Comparison of ENCODE assay signal across 9 mouse cellular contexts in genomic region chr2:158722991-158723551, GRCm38 (mm10). TPM values are rescaled to one million over a fixed set of nuclear protein-coding genes. Genes with fewer than 3 reads are reported as not detected.
DNase-seq lines count a peak whose midpoint lies in the region; ATAC-seq and TF ChIP-seq lines count a peak whose summit lies in the region.
"Had no signal": no experiment of that assay in that cellular context is flagged by ENCODE, and none has a peak within 500 bp of the region (broad histone marks: within the 10 kb centered on the region; RNA-seq: fewer than 3 reads in every experiment).

No protein-coding gene starts in this region.

- peak; percentile 16; the same call in 1 of the 2 replicates for ATAC-seq in heart, postnatal 0 days (ENCODE audit: insufficient read depth, low read depth)
- ATAC-seq in intestine, embryonic 16.5 days = no peak

- H3K4me2 ChIP-seq in heart, postnatal 0 days (ENCODE audit: low read depth, low read length) = peak overlapping the region; percentile 19; the same call in 1 of the 2 replicates
- no peak overlapping the region for H3K4me2 ChIP-seq in intestine, embryonic 16.5 days (ENCODE audit: low read depth, low read length)
- H3K4me2 ChIP-seq: embryonic facial prominence, embryonic 12.5 days had no signal

- 9% methylated on average over 6 of the region's 6 CpGs for WGBS in heart, postnatal 0 days
- 25% methylated on average over 6 of the region's 6 CpGs for WGBS in intestine, embryonic 16.5 days

- peak overlapping the region; percentile 66; the same call in 1 of the 2 replicates for H3K27ac ChIP-seq in heart, postnatal 0 days (ENCODE audit: low read depth)
- H3K27ac ChIP-seq in intestine, embryonic 16.5 days (ENCODE audit: low read length) = no peak overlapping the region
- H3K27ac ChIP-seq: embryonic facial prominence, embryonic 12.5 days had no signal

- no peak overlapping the region for H3K9ac ChIP-seq in heart, postnatal 0 days (replicated peaks; ENCODE audit: low read depth, low read length)
- no peak overlapping the region for H3K9ac ChIP-seq in intestine, embryonic 16.5 days (ENCODE audit: low read depth, low read length)
- H3K9ac ChIP-seq: embryonic facial prominence, embryonic 12.5 days had no signal

- H3K4me1 ChIP-seq in heart, postnatal 0 days (ENCODE audit: control insufficient read depth, insufficient read depth) = peaks cover 5% of the 10 kb centered on the region; the same call in 1 of the 2 replicates
- no peaks in the 10 kb centered on the region for H3K4me1 ChIP-seq in intestine, embryonic 16.5 days (ENCODE audit: control insufficient read depth, insufficient read depth, low read length)
- H3K4me1 ChIP-seq: embryonic facial prominence, embryonic 12.5 days had no signal

- no peak overlapping the region for H3K4me3 ChIP-seq in heart, postnatal 0 days (ENCODE audit: low read depth, low read length)
- H3K4me3 ChIP-seq in intestine, embryonic 16.5 days (ENCODE audit: low read length) = no peak overlapping the region
- H3K4me3 ChIP-seq: embryonic facial prominence, embryonic 12.5 days had no signal

- H3K36me3 ChIP-seq in heart, postnatal 0 days (replicated peaks; ENCODE audit: control insufficient read depth, insufficient read depth, low read length) = no peaks in the 10 kb centered on the region
- H3K36me3 ChIP-seq in intestine, embryonic 16.5 days (ENCODE audit: control insufficient read depth, insufficient read depth, low read length) = no peaks in the 10 kb centered on the region
- H3K36me3 ChIP-seq: embryonic facial prominence, embryonic 12.5 days had no signal

- intact Hi-C loops in left cerebral cortex, postnatal 4 days (cut with DNase I) = no loop called here

- no peak for TF ChIP-seq EP300 in heart, postnatal 0 days (IDR thresholded peaks at IDR 0.05; ENCODE audit: low read depth)

- H3K9me3 ChIP-seq in heart, postnatal 0 days (replicated peaks; ENCODE audit: control insufficient read depth, low read length) = no peaks in the 10 kb centered on the region
- H3K9me3 ChIP-seq in intestine, embryonic 16.5 days (ENCODE audit: control insufficient read depth, low read length) = no peaks in the 10 kb centered on the region
- H3K9me3 ChIP-seq: embryonic facial prominence, embryonic 12.5 days had no signal

- DNase-seq in embryo, embryonic 11 days = peak; percentile 13
- no peak for DNase-seq in embryo, embryonic 10 days (ENCODE audit: low spot score)
- peak; percentile 55 for DNase-seq in left cerebral cortex, adult 11 months (ENCODE audit: low spot score)
- DNase-seq in left cerebral cortex, postnatal 4 days = no peak
- no peak for DNase-seq in heart, postnatal 0 days (ENCODE audit: low spot score)
- DNase-seq in natural killer cell, adult 2 months (ENCODE audit: low spot score in 2 of 2) = peak; percentile 70 to 71
- DNase-seq in cerebellum, adult 18-20 months = no peak

- no peak for TF ChIP-seq CTCF in heart, postnatal 0 days (IDR thresholded peaks at IDR 0.05; ENCODE audit: low read depth)

- no peaks in the 10 kb centered on the region for H3K27me3 ChIP-seq in heart, postnatal 0 days (ENCODE audit: control insufficient read depth, insufficient read depth, low read length)
- H3K27me3 ChIP-seq in intestine, embryonic 16.5 days (replicated peaks; ENCODE audit: control insufficient read depth, insufficient read depth, low read length) = no peaks in the 10 kb centered on the region
- H3K27me3 ChIP-seq: embryonic facial prominence, embryonic 12.5 days had no signal

RNA-seq across cellular contexts. Expression of gene Fam83d, which starts 44.8 kb away (rescaled TPM):
- 1 to 10 TPM; 2.7 to 3.3 TPM for total RNA-seq in left cerebral cortex, postnatal 4 days (2021)
- total RNA-seq in heart, postnatal 0 days (2014; rRNA removed; ENCODE audit: low replicate concordance) = 37.7 and 75.5 TPM in 2 replicates
- 18.6 and 19.3 TPM in 2 replicates for polyA plus RNA-seq in heart, postnatal 0 days (2015; fragmentation: Nextera tagmentation; extraction: Ambion mirVana)
- 39.7 and 45.0 TPM in 2 replicates for polyA plus RNA-seq in intestine, embryonic 16.5 days (2015; fragmentation: Nextera tagmentation; extraction: Ambion mirVana)

RNA-seq across cellular contexts. Expression of gene Ppp1r16b, which starts 57.9 kb away (rescaled TPM):
- total RNA-seq in left cerebral cortex, postnatal 4 days (2021) = 10 to 100 TPM; 50.2 to 51.0 TPM
- total RNA-seq in heart, postnatal 0 days (2014; rRNA removed; ENCODE audit: low replicate concordance) = 3.7 and 9.1 TPM in 2 replicates
- polyA plus RNA-seq in heart, postnatal 0 days (2015; fragmentation: Nextera tagmentation; extraction: Ambion mirVana) = 5.0 and 5.1 TPM in 2 replicates
- 3.5 and 4.0 TPM in 2 replicates for polyA plus RNA-seq in intestine, embryonic 16.5 days (2015; fragmentation: Nextera tagmentation; extraction: Ambion mirVana)

Comparison
In these comparisons a context has a peak if more than half of its experiments do, and no peak if none do; other contexts are left out.
1. DNase-seq: peak in embryo, embryonic 11 days (single experiment), left cerebral cortex, adult 11 months (single experiment) and natural killer cell, adult 2 months (2 of 2); none in embryo, embryonic 10 days (single experiment), left cerebral cortex, postnatal 4 days (single experiment), heart, postnatal 0 days (single experiment) and cerebellum, adult 18-20 months (0 of 2).